Mouse (Mus musculus) mesoderm, embryonic 11.5 days (tissue): Measurements from ENCODE around the gene Olfr1425.
"Not testable (repeated sequence)": the region's sequence is repeated elsewhere in the genome, so short reads cannot be mapped to it uniquely, and the experiment has no call there.

Experiments
- DNase-seq: peaks from one replicate; pipeline ENCODE4 v3.0.0-alpha.2; 2012; ENCODE audit warnings: low read depth, low spot score

Gene Olfr1425

DNA sequence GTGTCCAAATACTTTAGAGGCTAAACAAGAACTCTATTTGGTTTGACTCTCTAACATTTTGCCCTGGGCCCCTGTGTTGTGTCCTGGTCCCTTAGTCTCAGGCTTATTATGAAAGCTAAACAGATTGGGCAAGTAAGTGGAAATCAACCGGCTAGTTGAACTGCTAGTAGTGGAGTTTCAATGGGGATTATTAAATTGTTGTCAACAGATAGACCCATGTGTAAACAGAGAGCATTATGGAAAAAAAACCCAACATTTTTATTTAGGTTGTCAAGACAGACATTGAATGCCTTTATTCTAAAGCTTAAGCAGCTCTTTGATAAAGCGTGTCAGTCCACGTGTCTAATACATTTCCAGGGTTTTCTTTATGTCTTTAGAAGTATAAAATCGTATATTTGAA is at the start of gene Olfr1425:
TSS of gene Olfr1425 (minus strand) at position 101 of the 400 bp plus-strand sequence.
- DNase-seq, result not testable (repeated sequence)

DNA sequence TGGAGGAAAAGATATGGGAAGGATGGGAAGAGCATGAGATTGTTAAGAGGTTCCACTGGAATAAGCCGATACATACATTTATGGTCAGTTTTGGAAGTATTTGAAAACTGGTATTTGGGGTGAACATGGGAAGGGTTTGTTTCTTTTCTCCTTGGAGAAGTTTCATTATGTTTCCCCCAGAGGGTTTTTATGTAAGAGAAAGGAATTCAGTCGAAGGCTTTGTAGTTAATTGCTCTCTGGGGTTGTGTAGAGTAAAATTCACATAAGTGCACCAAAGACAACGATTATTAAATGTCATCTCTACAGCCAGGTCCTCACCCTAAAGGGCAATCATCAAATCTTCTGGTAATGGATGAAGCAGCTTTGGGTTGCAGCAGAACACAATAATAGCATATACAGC is 45.6 kb upstream of the Olfr1425 start, which contains the start of gene Olfr76:
TSS of gene Olfr76 (minus strand) at position 101 of the 400 bp plus-strand sequence.
- DNase-seq, result no peak

DNA sequence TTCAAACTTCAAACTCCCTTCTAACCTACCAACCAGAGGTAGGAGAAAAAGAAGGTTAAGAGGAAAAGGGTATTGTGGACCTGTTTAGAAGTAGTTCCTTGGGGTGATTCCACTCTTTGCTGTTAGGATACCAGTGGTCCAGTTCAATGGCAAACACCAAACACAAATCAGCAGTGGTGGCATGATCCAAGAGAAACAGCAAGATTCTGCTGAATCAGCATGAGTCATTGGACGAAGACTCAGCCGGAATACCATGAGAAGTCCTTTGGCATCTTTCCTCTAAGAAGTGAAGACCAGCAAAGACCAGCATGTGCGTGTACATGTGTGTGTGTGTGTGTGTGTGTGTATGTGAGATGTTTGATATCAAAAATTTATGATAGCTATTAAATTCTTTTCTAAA is 38.9 kb upstream of the Olfr1425 start:
- no peak for DNase-seq

DNA sequence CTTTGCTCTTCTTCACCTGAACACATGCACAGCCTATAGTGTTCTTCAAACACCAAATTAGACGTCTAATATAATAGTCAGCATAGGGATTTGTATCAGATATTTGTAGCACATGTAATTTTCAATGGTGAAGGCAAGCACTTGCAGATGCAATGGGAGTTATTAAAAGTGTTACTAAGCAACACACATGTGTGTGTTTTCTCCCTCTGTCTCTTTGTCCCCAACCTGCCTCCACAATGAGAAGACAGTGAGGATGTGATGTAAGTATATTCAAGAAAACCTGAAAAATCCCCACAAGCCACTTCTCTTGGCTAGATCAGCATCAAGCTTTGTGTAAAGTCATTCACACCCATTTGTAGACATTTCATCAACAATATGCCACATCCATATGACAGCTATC is 38.3 kb upstream of the Olfr1425 start, which contains the start of gene Olfr1428:
TSS of gene Olfr1428 (minus strand) at position 101 of the 400 bp plus-strand sequence.
- DNase-seq, result no peak

DNA sequence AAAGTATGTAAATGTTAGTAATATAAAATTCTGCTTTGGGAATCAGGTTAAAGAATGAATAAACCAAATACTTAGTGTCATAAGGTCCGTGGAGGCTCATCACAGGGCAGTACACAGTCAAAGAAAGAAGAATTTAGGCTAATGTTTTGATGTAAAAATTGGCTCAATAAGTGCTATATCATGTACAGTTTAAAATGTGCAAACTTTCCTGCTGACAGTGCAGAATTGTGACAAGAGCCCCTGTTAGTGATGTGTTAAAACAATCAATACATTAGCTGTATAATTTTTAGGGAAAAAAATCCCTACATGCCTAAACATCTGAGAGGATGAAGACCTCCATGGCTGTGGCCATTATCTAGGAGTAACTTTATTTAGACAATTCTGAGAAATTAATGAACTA is 36.3 kb upstream of the Olfr1425 start:
- DNase-seq, result no peak

DNA sequence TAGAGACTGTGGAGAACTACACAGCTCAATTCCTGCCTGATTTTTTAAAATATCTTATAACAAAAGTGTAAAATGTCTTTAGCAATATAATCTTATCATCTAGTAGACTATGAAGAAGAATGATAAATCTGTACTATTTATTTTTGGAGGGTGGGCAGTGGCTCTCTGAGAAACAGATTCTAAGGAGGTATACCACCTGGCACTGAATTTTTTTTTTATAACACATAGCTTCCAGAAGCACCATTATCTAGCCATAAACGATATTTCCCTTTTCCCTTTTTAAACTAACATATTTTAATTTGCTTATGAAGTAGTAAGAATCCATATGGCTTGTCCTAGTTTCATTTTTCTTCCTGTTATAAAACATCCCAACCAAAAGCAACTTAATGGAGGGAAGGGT is 27.0 kb upstream of the Olfr1425 start:
- no peak for DNase-seq

DNA sequence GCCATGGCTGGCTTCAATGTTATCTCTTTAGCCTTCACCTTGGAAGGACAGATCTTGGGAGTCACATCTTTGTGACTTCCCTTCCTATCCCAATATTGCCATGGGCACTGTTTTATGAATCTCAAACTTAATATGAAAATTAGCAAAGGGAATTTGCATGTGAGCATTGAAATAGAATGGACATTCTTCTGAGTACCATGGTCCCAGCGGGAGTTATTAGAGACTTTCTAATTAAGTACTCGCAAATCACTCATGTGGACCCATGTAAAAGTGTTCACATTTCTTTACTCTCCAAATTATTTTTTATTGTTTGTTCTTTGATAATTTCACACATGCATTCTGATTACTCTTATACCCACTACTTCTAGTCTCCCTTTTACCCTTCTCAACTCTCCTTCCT is 25.7 kb upstream of the Olfr1425 start, which contains the start of gene Olfr1427:
TSS of gene Olfr1427 (minus strand) at position 101 of the 400 bp plus-strand sequence.
- DNase-seq, result no peak

DNA sequence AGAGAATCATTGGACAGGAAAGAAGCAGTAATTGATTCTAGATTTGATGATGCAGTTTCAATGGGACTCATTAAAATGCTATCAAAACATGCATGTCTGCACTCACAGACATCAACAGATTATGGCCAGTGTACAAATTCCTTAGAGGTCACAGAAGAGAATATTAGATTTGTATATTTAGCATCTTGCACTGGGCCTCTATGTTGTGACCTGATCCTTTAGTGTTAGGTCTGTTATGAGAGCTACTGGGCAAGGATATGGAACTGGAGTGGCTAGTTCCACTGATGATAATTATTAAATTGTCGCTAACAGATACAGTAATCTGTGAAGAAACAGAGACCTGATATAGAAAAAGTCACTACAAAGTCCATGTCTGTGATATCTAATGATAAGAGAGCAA is 14.4 kb upstream of the Olfr1425 start, which contains the start of gene Olfr1426:
TSS of gene Olfr1426 (minus strand) at position 101 of the 400 bp plus-strand sequence.
- no peak for DNase-seq

DNA sequence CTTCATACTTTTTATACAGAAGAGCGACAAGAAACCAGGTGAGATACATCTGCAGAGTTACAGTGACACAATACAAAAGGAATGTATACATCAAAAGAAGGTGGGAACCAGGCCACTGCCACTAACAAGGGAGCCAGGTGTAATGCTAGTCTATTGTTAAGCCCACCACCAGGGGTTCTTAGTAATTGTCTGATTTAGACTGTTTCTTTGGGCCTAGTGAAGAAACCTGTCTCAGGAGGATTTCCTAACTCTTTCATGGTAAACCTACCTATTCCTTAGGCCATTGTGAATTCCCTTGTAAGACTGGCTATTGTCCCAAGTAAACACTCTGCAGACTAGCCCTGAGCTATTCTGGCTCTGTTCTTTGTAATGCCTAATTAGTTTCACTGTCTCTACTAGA is 8.0 kb downstream of the Olfr1425 start:
- not testable (repeated sequence) for DNase-seq

DNA sequence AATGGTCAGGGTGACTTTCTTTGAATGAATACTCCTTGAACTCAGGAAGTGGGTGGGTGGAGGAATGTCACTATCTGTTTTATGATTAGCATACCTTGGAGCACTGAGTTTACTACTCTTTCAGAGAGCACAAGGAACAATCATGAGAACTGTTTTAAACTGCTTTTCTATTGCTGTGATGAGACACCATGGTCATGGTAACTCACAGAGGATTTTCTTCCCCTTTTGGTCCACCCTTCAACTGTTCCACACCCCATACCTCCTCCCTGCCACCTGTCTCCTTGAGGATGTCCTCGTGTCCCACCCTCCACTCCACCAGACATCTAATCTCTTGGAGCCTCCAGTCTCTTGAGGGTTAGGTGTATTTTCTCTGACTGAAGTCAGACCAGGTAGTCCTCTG is 9.7 kb downstream of the Olfr1425 start:
- DNase-seq, result not testable (repeated sequence)

DNA sequence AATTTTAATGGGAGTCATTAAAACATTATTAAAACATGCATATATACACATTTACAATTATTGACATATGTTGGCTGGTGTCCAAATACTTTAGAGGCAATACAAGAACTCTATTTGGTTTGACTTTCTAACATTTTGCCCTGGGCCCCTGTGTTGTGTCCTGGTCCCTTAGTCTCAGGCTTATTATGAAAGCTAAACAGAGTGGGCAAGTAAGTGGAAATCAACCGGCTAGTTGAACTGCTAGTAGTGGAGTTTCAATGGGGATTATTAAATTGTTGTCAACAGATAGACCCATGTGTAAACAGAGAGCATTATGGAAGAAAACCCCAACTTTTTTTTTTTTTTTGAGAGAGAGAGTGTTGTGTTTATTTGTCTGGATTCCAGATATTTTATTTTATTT is 14.9 kb downstream of the Olfr1425 start, which contains the start of gene Olfr1424:
TSS of gene Olfr1424 (minus strand) at position 101 of the 400 bp plus-strand sequence.
- DNase-seq, result not testable (repeated sequence)

DNA sequence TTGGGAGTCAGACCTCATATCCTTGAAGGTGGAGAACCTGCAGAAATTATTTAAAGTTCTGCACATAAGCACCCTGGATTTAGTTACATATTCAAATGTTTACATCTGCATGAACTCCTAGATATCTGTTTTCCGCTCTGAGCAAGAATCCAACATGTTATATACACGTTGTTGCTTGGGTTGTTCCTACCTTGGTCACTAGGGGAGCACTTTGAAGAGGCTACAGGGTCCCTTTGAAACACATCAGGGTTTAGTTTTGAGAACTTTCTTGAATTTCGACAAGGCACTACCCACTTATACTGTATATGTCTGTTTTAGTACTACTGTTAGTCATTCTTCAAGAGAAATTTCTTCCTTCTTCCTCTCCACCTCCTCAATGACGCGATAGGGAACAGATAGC is 34.4 kb downstream of the Olfr1425 start:
- no peak for DNase-seq

DNA sequence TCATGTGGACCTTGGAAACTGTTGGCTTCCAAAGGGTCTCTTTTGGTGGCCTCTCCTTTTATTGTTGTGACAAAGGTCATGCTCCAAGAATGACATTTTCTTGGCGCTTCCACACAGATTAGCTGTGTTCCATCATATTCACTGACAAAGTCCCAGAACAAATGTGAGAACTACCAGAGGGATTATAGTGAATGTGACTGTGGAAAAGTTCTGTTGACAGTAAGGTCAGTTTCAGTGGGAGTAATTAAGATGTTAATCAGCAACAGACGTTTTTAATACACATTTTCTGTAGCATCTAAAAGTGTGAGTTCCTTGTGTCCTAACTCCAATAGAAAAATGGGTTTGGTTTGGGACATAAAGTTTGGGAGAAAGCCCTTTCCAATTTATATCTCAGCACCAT is 36.3 kb downstream of the Olfr1425 start, which contains the start of gene Olfr1423:
TSS of gene Olfr1423 (minus strand) at position 101 of the 400 bp plus-strand sequence.
- DNase-seq, result no peak

DNA sequence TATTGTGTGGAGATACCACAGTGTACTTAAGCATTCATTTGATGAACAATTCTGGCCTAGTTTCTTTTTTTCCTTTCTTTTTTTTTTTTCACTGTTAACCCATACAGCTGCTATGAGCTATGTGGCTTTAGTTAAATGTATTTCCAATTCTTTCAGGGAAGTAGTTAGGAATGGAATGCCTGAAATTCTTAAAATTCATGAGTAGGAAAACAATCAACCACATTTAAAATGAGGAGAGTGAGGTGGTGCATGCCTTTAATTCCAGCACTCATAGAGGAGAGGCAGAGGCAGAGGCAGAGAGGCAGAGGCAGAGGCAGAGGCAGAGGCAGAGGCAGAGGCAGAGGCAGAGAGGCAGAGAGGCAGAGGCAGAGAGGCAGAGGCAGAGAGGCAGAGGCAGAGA is 39.8 kb downstream of the Olfr1425 start:
- no peak for DNase-seq

DNA sequence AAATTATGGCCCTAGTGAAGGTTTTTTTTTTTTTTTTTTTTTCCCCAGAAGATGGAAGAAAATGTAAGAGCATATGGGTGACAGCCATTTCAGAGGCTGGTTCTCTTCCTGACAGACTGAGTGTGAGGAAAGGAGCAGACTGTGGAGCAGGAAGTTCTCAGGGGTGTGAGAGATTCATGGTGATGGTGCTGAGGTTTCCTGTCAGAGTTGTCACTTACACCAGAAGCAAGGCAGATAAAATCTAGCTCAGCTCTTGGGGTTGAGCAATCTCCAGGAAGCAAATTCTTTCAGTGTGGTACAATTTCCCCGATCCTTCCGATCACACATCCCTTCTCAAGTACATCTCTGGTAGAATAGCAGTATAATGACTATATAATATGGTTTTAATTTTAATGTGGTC is 50.9 kb downstream of the Olfr1425 start:
- DNase-seq, result no peak

DNA sequence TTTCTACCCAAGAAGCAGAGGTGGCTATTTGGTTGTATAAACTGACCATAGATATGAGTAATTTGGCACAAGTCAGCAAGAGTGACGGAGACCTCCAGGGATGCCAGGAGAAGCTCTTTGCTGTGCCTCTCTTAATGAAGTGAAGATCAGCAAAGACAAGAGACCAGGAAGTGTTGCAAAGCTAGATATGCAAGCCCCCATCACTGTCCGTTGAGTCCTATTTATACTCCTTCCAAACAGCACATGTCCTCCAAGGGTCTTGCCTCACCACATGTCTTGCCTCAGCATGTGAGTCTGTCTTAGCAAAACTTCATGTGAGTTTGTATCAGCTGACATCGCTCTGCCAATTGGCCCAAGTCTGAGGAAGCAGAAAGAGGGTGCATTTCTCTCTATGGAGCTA is 52.2 kb downstream of the Olfr1425 start:
- no peak for DNase-seq

DNA sequence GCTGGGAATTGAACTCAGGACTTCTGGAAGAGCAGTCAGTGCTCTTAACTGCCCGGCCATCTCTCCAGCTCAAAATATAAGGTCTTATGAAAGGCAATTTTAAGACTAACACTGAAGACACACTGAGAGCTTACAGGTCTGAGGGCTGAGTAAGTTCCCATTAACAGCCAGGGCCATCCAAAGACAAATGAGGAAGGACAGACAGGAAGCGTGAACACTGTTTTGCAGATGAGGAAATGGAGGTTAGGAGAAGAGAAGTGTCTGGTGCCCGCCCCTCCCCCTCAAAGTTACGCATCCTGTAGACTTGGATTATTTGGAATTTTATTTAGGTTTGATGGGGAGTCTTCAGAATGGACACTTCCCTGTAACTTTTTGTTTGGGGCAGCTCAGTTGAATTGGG is 53.4 kb downstream of the Olfr1425 start:
- no peak for DNase-seq
